Mouse (Mus musculus) granulocyte monocyte progenitor cell, adult 5-6 weeks (primary cell): ENCODE results near the gene Ucp3. TPM values are rescaled to one million over a fixed set of nuclear protein-coding genes. Genes with fewer than 3 reads are reported as not detected.
A peak's percentile ranks its signal among the peaks of the same experiment; 100 is the strongest.

Source experiments
- ATAC-seq: replicated peaks from 2 replicates; pipeline ENCODE4 v1.8.0; 2016; ENCODE audit warnings: mild to moderate bottlenecking, moderate TSS enrichment, inconsistent platforms; ENCODE audit not compliant: poor library complexity, severe bottlenecking
- total RNA-seq, 2 experiments: library from RNA; stranded (forward) in 1 of 2; stranded (reverse) in 1 of 2; fragments of 200-712, 200-1000 nt in 1 of 2; fragments of >200 nt in 1 of 2; fragmentation: Nextera tagmentation in 1 of 2; gene quantifications; 2 replicates each; pipeline ENCODE4 v1.2.3; 2014 to 2017

Gene Ucp3
- total RNA-seq (2014; fragmentation: Nextera tagmentation) (not detected in 2 replicates), total RNA-seq (2017) (not detected in 2 replicates)

DNA sequence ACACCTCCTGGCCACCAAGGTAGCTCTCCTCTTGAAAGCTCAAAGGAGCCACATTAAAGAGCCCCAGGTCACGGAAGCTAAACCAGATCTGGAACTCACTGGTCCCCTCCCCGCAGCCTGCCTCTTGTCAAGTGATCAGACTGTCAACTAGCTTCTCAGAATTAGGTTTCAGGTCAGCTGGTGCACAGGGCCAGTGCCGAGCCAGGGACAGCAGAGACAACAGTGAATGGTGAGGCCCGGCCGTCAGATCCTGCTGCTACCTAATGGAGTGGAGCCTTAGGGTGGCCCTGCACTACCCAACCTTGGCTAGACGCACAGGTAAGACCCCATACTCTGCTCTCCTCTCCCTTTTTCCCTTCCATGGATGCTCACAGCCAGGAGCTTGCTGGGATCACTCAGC lies at the start of gene Ucp3:
TSS of gene Ucp3 (plus strand) at position 214 of the 400 bp plus-strand sequence.
- ATAC-seq = no peak

DNA sequence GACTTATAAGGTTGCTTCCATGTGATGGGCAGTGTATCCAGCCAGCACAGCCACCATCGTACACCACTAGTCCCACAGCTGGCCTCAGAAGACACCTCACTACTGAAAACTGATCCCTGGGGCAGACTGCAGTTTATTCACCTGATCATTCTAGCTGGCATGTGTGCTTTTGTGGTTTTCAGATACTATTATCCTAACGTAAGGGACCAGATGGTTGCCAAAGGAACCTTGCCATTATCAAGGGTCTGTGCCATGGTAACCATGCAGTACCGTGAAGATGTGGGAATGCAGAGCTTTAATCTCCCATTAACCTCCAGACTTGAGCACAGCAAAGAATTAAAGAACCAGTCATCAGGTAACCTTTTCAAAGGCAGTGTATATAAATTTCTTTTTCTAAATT lies 47.0 kb upstream of the Ucp3 start:
- ATAC-seq = no peak

DNA sequence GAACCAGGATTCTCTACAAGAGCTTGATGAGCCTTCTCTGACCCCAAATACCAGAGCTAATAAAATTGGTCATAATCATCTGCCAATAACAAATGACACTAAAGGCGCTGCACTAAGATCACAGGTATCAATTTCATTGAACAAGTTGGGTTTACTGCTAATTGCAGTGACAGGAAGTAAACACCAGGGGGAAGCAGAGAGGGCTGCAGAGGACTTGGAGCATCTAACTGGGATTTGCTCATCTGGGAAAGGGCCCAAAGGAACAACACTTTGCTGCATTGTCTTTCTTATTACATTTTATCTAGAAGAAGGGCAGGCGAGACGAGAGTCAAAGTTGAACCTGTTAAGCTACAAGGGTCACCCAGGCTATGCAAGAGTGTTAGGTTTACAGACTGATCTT lies 43.7 kb upstream of the Ucp3 start:
- ATAC-seq = 0 out of 2 replicates have a peak, but pooled peaks have one; percentile 31

DNA sequence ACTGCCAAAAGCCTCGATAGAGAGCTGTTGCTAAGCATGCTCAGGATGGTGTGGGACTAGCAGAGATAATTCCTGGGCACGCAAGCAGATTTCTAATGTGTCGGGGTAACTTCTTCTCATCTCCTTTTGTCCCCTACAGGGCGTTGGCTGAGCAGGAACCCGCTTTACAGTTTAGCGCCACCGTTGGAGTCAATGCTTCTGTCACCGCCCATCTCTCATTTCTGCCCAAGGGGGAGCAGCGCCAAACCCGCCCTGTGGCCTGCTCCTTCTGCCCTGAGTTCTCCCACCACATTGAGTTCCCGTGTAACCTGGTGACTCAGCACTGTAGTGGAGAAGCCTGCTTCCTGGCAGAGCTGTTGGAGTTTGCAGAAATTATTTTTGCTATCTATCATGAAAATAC lies 42.9 kb upstream of the Ucp3 start:
- ATAC-seq = peak; percentile 39; the same call in 1 of the 2 replicates

DNA sequence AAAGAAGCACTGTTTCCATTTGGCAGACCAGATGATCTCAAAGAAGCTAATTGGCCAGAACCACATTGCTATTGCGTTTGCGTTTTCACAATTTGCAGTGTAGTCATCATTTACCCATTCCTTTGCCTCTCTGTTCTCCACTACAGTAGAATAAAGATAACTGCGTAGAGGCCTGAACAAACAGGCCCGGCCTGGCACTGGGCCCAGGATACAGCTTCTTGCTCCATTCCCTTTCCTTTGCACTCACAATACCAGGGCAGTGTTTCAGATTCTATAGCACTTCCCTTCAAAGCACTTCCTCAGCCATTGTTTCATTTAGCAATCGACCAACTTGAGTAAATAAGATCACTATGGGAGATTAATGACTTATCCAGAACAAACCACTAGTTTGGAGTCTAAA lies 41.7 kb upstream of the Ucp3 start:
- peak; percentile 92 for ATAC-seq

DNA sequence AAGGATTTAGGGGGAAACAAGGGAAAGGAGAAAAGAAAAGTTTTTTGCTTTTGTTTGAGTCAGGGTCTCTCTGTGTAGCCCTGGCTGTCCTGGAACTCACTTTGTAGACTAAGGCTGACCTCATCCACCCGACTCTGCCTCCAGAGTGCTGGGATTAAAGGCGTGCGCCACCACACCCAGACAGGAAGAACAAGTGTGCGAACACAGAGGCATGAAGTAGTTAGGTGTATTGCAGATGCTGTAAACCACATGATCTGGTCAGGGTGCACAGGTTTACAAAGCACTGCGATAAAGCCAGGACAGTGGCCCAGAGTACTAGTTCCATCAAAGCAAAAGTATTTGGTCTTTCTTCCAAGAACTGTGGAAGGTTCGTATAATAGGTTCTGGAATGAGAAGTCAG lies 39.5 kb upstream of the Ucp3 start:
- ATAC-seq = no peak

DNA sequence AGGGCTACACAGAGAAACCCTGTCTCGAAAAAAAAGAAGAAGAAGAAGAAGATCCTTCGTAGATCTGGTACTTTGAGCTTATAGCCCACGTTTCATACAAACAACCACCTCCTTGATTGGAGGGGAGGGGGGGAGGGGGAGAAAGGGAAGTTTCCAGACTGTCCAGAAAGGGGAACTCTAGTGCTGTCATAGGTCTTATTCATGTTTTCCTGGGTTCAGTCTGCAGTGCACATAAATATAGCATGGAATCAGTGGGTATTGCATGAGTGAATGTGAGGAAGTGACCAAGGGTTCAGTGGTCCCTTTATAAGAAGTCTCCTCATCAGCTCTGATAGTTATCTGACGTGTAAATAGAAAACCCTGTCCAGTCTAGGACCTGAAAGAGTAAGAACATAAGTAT lies 29.1 kb upstream of the Ucp3 start:
- ATAC-seq = peak; percentile 99

DNA sequence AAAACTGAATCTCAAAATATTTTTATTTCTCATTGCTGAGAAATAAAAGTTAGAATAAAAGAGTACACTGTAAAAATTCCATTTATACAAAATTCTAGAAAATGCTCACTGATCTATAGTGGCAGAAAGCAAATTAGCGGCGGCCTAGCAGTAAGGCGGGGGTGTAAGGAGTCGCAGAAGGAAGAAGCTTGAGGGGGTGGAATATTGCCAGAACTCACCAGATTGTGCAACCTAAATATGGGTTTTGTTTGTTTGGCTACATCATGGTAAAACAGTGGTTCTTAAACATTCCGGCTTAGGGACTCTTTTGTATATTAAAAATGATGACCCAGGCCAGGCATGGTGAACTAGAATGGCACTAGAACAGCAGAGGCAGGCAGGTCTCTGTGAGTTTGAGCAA lies 26.5 kb upstream of the Ucp3 start:
- ATAC-seq = no peak

DNA sequence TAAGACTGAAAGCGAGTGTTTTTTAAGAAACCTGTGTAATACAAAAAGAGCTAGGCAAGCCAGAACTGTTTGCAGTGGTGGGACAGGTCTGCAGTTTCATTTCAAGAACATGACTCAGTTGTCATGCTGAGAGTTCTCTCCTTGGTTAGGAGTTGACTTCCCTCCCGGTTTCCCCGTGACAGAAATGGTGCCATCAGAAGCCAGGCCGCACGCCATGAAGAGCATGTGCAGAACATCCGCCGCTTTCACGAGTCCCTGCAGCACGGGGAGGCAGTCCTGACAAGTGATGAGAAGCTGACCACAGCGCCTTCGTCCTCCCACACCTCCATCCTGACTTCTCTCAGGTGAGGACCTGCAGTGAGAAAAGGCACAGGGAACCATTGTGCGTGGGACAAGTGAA lies 24.3 kb upstream of the Ucp3 start:
- ATAC-seq = no peak

DNA sequence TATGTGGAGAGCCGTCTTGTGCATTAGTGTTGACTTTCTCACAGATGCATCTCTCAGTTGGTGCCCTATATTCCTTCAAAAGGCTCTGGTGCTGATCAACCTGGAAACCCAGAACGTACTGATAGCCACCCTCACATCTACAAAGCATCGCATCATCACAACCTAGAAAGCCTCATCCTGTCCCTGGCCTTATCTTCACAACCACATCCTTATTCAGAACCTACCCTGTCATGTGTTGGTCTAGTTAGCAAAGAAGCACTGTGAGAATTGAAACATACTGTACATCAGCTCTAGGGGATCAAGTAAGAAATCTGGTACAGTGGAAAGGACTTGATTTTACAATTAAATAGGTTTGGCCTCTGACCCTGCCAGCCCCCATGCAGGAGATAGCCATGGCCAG lies 23.8 kb upstream of the Ucp3 start:
- no peak; the same call in 1 of the 2 replicates for ATAC-seq

DNA sequence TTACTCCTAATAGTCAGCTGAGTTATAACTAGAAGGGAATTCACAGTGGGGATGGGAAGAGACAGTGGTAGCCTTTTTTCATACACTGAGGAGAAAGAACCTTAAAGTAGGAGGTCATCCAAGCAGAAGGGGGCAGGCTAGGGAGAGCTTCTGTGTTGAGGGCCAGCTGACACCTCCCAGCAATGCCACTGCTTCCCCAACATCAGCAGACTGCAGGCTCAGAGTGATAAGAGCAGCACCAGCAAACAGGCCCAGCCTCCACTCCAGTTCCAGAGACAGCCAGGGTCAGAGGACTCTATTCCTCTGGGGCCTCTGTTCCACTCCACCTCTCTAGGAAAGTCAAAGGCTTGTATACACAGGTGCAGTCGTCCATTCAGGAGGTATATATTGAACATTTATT lies 14.6 kb upstream of the Ucp3 start:
- ATAC-seq = no peak

DNA sequence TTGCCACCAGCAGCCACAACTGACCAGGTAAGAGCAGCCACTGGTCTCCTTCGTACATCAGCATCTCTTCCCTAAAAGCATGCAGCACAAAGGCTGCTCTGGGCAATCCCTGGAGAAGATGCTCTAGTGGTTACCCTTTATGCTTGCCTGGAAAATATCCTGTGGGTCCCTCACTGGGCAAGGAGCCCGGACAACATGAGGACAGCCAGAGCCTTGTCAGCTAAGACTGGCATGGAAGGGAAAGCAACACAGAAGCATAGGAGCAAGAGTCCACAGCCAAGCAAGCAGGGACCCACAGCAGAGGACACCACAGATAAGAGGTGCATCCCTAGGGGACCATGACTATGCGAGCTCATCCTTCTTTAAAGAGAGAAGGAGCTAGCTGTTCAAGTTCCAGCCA lies 12.9 kb upstream of the Ucp3 start:
- ATAC-seq = no peak

DNA sequence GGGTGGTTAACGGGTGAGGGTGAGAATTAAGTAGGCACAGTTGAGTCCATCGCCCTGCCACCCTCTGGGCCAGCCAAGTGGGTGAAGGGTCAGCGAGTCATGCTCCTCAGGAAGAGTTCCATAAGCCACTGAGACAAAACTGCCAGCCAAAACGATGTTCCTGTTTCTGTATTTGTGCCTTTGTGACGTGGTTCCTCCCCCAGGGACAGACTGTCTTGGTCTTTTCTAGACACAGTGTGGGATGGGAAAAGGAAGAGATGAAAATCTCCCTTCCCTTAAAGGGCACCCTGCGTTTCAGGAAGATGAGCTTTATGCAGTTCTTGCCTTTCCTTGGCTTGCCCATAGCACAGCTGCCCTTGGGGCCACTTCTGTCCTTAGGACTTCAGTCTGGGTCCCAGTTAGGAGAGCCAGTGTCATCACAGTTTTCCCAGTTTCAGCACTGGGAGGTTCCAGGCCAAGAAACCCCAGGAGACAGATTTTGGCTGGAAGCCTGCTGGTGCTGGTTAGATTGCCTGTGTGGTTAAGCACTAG lies 11.1 kb upstream of the Ucp3 start:
- ATAC-seq = peak; percentile 81

DNA sequence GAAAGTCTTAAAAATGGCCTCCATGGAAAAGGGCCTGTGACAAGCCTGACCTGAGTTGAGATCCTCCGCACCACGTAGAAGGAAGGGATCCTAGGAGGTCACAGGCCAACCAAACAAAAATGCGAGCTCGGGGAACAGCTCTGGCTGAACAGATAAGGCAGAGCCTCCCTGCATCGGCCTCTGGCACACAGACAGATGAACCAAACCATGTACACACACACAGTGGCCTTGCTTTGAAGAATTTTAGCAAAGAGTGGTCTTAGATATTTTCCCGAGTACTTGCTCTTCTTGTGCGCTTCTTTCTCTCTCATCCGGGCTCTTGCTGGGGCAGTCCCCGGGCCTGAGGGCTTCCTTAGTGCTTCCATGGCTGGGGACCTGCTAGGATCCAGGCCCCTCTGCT lies 9.6 kb upstream of the Ucp3 start:
- ATAC-seq = no peak

DNA sequence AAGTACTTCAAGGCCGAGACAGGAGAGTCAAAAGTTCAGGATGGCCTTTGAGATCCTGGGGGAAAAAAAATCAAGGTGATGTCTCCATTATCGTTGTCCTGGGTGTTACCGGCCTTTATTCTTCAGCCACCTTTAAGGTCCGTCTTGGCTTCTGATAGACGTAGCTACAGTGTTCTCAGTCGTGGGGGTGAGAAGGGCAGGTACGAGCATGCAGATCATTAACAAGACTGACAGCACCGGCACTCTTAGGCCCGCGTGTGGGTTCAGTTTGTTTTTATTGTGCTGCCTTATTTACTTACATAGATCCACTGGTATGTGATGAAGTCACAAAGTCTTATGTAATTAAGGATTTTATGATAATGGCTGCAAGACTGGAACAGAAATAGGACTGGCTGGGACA lies 9.0 kb upstream of the Ucp3 start:
- no peak for ATAC-seq

DNA sequence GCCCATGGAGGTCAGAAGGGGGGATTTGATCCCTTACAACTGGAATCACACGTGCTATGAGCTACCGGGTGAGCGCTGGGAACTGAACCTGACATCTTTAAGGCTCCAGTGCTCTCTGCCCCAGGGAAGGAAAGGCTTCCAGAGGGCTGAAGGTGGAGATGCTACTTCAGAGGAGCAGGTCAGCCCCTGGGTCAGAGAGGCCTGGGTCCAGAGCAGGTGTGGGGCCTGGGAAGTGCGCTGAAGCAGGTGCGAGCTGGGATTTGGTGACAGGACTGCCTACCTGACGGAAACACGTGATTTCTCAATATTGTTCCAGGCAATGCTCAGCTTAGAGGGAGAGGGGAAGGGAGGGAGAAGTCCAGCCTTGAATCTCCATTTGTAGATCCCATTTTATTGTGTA lies 8.5 kb upstream of the Ucp3 start:
- no peak for ATAC-seq

DNA sequence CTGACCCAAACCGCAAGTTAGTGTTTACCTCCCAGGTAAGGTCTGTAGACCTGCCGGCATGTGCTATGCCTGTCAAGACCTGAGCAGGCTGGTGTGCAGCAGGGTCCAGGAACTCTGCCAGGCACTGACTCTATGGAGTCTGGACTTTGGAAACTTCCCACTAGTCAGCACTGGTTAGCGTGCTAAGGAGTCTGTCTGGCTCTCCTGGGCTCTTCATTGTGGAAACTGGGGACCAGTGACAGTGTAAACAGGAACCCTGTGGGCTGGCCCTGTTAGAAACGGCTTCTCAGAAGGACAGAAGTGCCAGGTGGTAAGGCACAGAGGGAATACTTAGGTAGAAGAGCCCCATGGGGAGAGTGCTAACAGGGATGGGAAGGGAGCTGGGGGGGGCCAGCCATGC lies 7.5 kb upstream of the Ucp3 start:
- no peak for ATAC-seq

DNA sequence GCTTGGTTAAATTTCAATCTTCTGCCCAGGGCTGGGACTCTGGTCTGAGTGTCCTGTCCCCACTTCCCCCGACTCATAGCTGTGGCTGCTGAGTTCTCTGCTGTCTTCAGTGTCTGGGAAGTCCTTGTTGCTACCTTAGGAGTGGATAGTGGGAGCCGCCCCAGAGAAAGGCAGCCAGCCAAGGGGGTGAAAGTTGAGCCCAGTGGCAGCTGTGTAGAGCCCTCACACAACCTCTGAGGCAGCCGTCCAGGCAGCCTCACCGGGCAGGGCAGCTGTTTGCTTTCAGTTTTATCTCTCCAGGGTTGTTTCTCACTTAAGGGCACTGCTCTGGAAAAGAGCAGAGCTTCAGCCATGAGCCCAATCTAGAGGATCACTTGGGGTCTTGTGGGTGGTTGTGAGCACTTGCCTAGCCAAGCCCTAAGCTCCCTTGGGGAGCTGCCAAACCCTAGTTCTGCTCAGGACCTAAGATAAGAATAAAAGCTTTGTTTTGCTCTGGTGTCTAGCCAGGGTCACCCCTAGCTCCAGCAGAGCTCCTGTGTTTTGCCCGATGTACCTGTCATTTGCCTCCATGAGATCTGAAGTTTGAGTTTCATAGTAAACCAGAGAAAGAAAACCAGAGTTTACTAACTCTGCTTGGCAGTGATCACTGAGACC lies 7.0 kb upstream of the Ucp3 start:
- ATAC-seq = no peak

DNA sequence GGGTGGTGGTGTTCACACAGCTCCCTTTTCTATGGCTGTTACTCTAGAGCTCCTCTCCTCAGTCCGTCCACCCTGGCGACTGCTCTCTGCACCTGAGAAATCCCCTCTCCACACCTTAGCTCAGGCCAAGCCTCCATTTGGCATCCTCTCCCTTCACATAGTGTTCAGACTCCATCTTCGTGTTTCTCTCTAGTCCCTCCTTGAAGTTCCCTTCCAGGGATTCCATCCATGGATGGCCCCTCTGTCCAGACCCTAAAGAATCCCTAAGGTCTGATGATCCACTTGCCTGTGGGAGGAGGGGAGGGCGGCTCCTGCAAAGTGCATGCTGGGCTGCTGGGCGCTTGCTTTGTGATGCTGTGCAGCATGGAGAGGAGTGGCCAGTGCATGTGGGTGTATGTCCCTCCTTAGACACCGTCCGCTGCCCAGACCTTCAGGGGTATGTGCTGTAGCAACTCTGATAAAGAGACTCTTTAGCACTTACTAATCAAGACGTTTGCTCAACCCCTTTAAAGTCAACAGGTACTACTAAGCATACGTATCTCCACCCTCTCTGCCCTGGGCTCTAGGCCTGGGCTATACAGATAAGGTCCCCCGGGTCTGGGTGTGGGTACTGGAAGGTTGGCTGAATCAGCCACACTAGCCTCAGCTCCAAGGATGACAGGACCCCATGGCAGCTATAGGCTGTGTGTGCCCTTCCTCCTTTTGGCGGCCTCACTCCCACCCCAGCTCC lies 5.8 kb upstream of the Ucp3 start:
- no peak for ATAC-seq

DNA sequence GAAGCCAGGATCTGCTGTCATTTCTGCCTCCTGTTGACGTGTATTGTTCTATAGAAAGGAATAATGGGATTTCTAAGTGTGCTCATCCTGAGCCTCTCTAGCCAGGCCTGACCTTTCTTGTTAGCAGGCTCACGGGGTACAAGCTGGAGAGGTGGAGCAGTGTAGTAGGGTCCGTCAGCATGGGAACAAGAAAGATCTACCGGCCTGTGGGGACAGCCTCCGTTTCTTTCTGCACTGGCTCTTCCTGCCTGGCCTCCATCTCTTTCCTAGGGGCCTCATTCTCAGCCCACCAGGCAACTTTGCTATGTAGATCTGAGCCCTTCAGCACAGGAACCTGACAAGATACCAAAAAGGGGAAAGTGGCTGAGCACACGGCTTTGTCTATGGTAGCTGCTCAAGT lies 4.0 kb upstream of the Ucp3 start:
- no peak for ATAC-seq

DNA sequence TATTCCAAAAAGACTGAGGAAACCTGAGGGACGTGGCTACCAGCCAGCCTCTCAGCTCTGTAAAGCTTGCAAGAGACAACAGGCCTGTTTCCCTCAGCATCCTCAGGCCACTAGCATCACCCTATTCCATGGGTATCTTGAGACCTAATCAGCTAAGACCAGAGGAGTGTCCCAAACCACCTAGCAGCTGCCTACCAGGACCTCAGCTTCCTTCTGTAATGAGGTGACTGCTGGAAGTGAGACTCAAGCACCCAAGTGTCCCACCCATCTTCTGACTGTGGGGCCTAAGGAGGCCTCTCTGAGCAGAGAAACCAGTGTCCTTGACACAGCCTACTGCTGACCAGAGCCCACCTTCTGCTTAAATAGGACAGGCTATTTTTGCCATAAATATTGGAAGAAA lies 3.3 kb upstream of the Ucp3 start:
- ATAC-seq = no peak
